ENCODE assay signal across 9 mouse cellular contexts in genomic region chr7:29785023-29785422, GRCm38 (mm10). TPM values are rescaled to one million over a fixed set of nuclear protein-coding genes. Genes with fewer than 3 reads are reported as not detected.
DNase-seq lines count a peak whose midpoint lies in the region; ATAC-seq and TF ChIP-seq lines count a peak whose summit lies in the region.
"Had no signal": no experiment of that assay in that cellular context is flagged by ENCODE, and none has a peak within 500 bp of the region (broad histone marks: within the 10 kb centered on the region; RNA-seq: fewer than 3 reads in every experiment).

No protein-coding gene starts in this region.

- 0 out of 2 replicates have a peak overlapping the region, but pooled peaks have one; percentile 73 for H3K9ac ChIP-seq in lung, postnatal 0 days (replicated peaks; ENCODE audit: low read depth)
- no peak overlapping the region for H3K9ac ChIP-seq in limb, embryonic 15.5 days
- peak overlapping the region; percentile 70 for H3K9ac ChIP-seq in stomach, embryonic 16.5 days (ENCODE audit: low read length)

- no peak for TF ChIP-seq EP300 in lung, postnatal 0 days (IDR thresholded peaks at IDR 0.05)

- no peak for ATAC-seq in lung, postnatal 0 days
- ATAC-seq in limb, embryonic 15.5 days (ENCODE audit: insufficient number of reproducible peaks, low FRiP score, low TSS enrichment, low read depth), result no peak
- no peak for ATAC-seq in stomach, embryonic 16.5 days (ENCODE audit: insufficient read depth, low FRiP score)
- no peak for ATAC-seq in granulocyte monocyte progenitor cell, adult 5-6 weeks (replicated peaks; ENCODE audit: poor library complexity, severe bottlenecking)

- 37% methylated on average over 8 of the region's 8 CpGs for WGBS in lung, postnatal 0 days
- WGBS in limb, embryonic 15.5 days, result 48% methylated on average over 8 of the region's 8 CpGs
- 53% methylated on average over 8 of the region's 8 CpGs for WGBS in stomach, embryonic 16.5 days

- TF ChIP-seq CTCF in lung, postnatal 0 days (IDR thresholded peaks at IDR 0.05), result no peak

- H3K27ac ChIP-seq in lung, postnatal 0 days (ENCODE audit: low read length), result no peak overlapping the region
- H3K27ac ChIP-seq in limb, embryonic 15.5 days, result no peak overlapping the region
- H3K27ac ChIP-seq in stomach, embryonic 16.5 days (ENCODE audit: low read length), result no peak overlapping the region

- H3K27me3 ChIP-seq in lung, postnatal 0 days (replicated peaks; ENCODE audit: insufficient read depth, low read length), result no peaks in the 10 kb centered on the region
- H3K27me3 ChIP-seq in limb, embryonic 15.5 days, result no peaks in the 10 kb centered on the region
- no peaks in the 10 kb centered on the region for H3K27me3 ChIP-seq in stomach, embryonic 16.5 days (ENCODE audit: control insufficient read depth, insufficient read depth, low read length)

- H3K9me3 ChIP-seq in lung, postnatal 0 days (ENCODE audit: low read length), result no peaks in the 10 kb centered on the region
- no peaks in the 10 kb centered on the region for H3K9me3 ChIP-seq in limb, embryonic 15.5 days
- no peaks in the 10 kb centered on the region; the same call in 1 of the 2 replicates for H3K9me3 ChIP-seq in stomach, embryonic 16.5 days (replicated peaks; ENCODE audit: control insufficient read depth, low read length)

- H3K36me3 ChIP-seq in lung, postnatal 0 days (ENCODE audit: insufficient read depth, low read length), result peaks cover 9% of the 10 kb centered on the region; the same call in 1 of the 2 replicates
- H3K36me3 ChIP-seq in limb, embryonic 15.5 days, result peaks cover 27% of the 10 kb centered on the region
- peaks cover 10% of the 10 kb centered on the region for H3K36me3 ChIP-seq in stomach, embryonic 16.5 days (ENCODE audit: control insufficient read depth, insufficient read depth, low read length)

- H3K4me2 ChIP-seq in lung, postnatal 0 days (replicated peaks; ENCODE audit: low read depth, low read length), result peak overlapping the region; percentile 91
- H3K4me2 ChIP-seq in limb, embryonic 15.5 days, result peak overlapping the region; percentile 73
- peak overlapping the region; percentile 72 for H3K4me2 ChIP-seq in stomach, embryonic 16.5 days (ENCODE audit: low read depth, low read length)

- DNase-seq in embryo, embryonic 11 days, result peak; percentile 5
- no peak for DNase-seq in embryo, embryonic 10 days (ENCODE audit: low spot score)
- no peak for DNase-seq in lung, postnatal 0 days (ENCODE audit: low spot score)
- no peak for DNase-seq in lung, postnatal 4 days
- no peak for DNase-seq in ovary, postnatal 36 days (ENCODE audit: low spot score)
- DNase-seq: adrenal gland, adult 2 months had no signal

- H3K4me1 ChIP-seq in lung, postnatal 0 days (ENCODE audit: insufficient read depth, low read depth, low read length), result no peaks in the 10 kb centered on the region; the same call in 1 of the 2 replicates
- H3K4me1 ChIP-seq in limb, embryonic 15.5 days, result peaks cover 17% of the 10 kb centered on the region
- H3K4me1 ChIP-seq in stomach, embryonic 16.5 days (ENCODE audit: control insufficient read depth, insufficient read depth, low read length), result 0 out of 2 replicates have a peak, but pooled peaks cover 10% of the 10 kb centered on the region

- 0 out of 2 replicates have a peak overlapping the region, but pooled peaks have one; percentile 2 for H3K4me3 ChIP-seq in lung, postnatal 0 days (ENCODE audit: low read depth, low read length)
- peak overlapping the region; percentile 88 for H3K4me3 ChIP-seq in limb, embryonic 15.5 days
- H3K4me3 ChIP-seq in stomach, embryonic 16.5 days (replicated peaks; ENCODE audit: low read length), result peak overlapping the region; percentile 59

RNA-seq across cellular contexts. Expression of gene Zfp30, which starts 1.2 kb away (rescaled TPM):
- polyA plus RNA-seq in lung, postnatal 0 days (2015; fragmentation: Nextera tagmentation; extraction: Ambion mirVana), result 4.0 and 5.0 TPM in 2 replicates
- 8.9 and 9.1 TPM in 2 replicates for polyA plus RNA-seq in limb, embryonic 15.5 days (2015; fragmentation: Nextera tagmentation; extraction: Ambion mirVana)
- polyA plus RNA-seq in stomach, embryonic 16.5 days (2015; fragmentation: Nextera tagmentation; extraction: Ambion mirVana), result 5.1 and 5.4 TPM in 2 replicates
- 0.36 TPM in 1 of 2 replicates, not detected in the other for total RNA-seq in granulocyte monocyte progenitor cell, adult 5-6 weeks (2014; fragmentation: Nextera tagmentation)
- 0.69 and 0.93 TPM in 2 replicates for total RNA-seq in granulocyte monocyte progenitor cell, adult 5-6 weeks (2017)

RNA-seq across cellular contexts. Expression of gene Zfp84, which starts 16.7 kb away (rescaled TPM):
- polyA plus RNA-seq in lung, postnatal 0 days (2015; fragmentation: Nextera tagmentation; extraction: Ambion mirVana), result 6.9 and 7.9 TPM in 2 replicates
- 14.0 and 15.4 TPM in 2 replicates for polyA plus RNA-seq in limb, embryonic 15.5 days (2015; fragmentation: Nextera tagmentation; extraction: Ambion mirVana)
- polyA plus RNA-seq in stomach, embryonic 16.5 days (2015; fragmentation: Nextera tagmentation; extraction: Ambion mirVana), result 11.8 and 12.4 TPM in 2 replicates
- total RNA-seq in granulocyte monocyte progenitor cell, adult 5-6 weeks (2014; fragmentation: Nextera tagmentation), result 13.8 and 16.9 TPM in 2 replicates
- total RNA-seq in granulocyte monocyte progenitor cell, adult 5-6 weeks (2017), result 19.3 and 21.4 TPM in 2 replicates

RNA-seq across cellular contexts. Expression of gene Zfp790, which starts 30.9 kb away (rescaled TPM):
- polyA plus RNA-seq in lung, postnatal 0 days (2015; fragmentation: Nextera tagmentation; extraction: Ambion mirVana), result 8.4 and 9.1 TPM in 2 replicates
- 14.2 and 14.3 TPM in 2 replicates for polyA plus RNA-seq in limb, embryonic 15.5 days (2015; fragmentation: Nextera tagmentation; extraction: Ambion mirVana)
- 13.0 and 13.4 TPM in 2 replicates for polyA plus RNA-seq in stomach, embryonic 16.5 days (2015; fragmentation: Nextera tagmentation; extraction: Ambion mirVana)
- total RNA-seq in granulocyte monocyte progenitor cell, adult 5-6 weeks (2014; fragmentation: Nextera tagmentation), result 8.0 and 8.5 TPM in 2 replicates
- total RNA-seq in granulocyte monocyte progenitor cell, adult 5-6 weeks (2017), result 10.5 and 18.4 TPM in 2 replicates

RNA-seq across cellular contexts. Expression of gene Catsperg2, which starts 58.2 kb away (rescaled TPM):
- polyA plus RNA-seq in lung, postnatal 0 days (2015; fragmentation: Nextera tagmentation; extraction: Ambion mirVana), result not detected in 2 replicates
- polyA plus RNA-seq in limb, embryonic 15.5 days (2015; fragmentation: Nextera tagmentation; extraction: Ambion mirVana), result not detected in 2 replicates
- 0.14 TPM in 1 of 2 replicates, not detected in the other for polyA plus RNA-seq in stomach, embryonic 16.5 days (2015; fragmentation: Nextera tagmentation; extraction: Ambion mirVana)
- not detected in 2 replicates for total RNA-seq in granulocyte monocyte progenitor cell, adult 5-6 weeks (2014; fragmentation: Nextera tagmentation)
- total RNA-seq in granulocyte monocyte progenitor cell, adult 5-6 weeks (2017), result not detected in 2 replicates
- total RNA-seq: adrenal gland, adult 2 months had no signal
- polyA plus RNA-seq: adrenal gland, adult 2 months had no signal

Comparison
In these comparisons a context has a peak if more than half of its experiments do, and no peak if none do; other contexts are left out.
1. H3K4me3 ChIP-seq: peak in every context shown above with its lines; median percentile 88 in limb, embryonic 15.5 days; 59 in stomach, embryonic 16.5 days; 2 in lung, postnatal 0 days.